Mouse (Mus musculus) urinary bladder, postnatal 36 days (tissue): Measurements from ENCODE around the gene Rae1.

ENCODE experiments used
- DNase-seq, 2 experiments: peaks; one replicate each; pipeline ENCODE4 v3.0.0; 2022; ENCODE audit warnings: low spot score in 2 of 2, mixed read lengths in 1 of 2

Gene Rae1

DNA sequence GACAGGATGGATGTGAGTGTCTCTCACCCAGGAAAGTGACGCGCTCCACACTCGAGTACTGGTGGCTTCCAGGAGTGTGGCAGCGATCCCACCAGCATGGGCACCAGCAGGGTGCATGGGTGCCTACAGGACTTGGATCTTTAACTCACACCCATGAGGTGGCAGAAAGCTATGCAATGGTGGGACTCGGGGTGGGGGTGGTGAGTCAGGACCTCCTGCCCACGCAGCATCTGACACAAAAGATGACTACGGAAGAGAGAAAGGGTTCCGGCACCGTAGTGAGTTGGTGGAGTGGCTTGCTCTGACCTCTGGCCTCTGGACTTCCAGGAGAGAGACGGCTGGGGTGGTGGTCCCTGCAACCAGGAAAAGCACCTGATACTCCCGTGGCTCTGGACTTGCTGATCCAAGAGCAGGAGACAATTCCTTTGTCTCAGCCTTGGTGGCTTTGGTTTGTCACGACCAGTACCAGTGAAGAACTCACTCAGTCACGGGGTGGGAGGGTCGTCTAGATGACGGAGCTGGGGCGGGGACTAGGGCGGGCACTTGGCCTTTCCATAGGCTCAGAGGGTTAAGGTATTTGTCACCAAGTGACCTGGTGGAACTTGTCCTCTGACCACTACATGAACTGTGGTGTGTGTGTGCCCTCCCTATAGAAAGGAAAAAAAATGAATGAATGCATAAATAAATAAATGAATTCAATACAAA is 48.3 kb downstream of the Rae1 start:
- no peak for DNase-seq

DNA sequence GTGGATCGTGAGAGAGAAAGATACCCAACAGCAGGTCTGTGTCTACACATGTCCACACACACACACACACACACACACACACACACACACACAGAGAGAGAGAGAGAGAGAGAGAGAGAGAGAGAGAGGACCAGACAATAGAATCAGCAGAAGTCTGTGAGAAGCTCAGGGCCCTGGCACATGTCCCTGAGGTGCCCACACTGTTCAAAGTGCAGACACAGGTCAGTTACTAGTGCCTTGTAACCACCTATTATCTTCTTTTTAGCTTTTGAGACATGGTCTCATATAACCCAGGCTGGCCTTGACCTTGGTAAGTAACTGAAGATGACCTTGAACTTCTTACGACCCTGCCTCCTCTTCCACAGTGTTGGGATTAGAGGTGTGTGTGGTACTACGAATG is 49.3 kb downstream of the Rae1 start:
- no peak for DNase-seq

DNA sequence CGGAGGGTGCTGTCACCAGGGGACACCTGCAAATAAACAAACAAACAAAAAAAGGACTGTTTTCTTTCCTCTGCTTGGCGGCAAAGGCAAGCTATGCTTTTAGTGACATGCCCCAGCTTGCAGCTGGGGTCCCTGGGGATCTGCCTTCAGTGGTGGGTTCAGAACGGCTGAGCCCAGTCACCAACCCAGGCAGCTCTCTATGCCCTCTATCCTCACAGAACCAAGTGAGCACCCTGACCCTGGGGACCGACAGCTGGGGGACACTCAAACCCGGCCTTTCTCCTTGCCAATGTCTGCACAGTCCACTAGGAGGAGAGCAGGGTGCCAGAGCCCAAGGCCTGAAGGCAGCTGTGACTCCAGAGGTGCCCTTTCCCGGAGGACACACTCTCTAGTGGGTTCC is 49.9 kb downstream of the Rae1 start:
- DNase-seq, result no peak

DNA sequence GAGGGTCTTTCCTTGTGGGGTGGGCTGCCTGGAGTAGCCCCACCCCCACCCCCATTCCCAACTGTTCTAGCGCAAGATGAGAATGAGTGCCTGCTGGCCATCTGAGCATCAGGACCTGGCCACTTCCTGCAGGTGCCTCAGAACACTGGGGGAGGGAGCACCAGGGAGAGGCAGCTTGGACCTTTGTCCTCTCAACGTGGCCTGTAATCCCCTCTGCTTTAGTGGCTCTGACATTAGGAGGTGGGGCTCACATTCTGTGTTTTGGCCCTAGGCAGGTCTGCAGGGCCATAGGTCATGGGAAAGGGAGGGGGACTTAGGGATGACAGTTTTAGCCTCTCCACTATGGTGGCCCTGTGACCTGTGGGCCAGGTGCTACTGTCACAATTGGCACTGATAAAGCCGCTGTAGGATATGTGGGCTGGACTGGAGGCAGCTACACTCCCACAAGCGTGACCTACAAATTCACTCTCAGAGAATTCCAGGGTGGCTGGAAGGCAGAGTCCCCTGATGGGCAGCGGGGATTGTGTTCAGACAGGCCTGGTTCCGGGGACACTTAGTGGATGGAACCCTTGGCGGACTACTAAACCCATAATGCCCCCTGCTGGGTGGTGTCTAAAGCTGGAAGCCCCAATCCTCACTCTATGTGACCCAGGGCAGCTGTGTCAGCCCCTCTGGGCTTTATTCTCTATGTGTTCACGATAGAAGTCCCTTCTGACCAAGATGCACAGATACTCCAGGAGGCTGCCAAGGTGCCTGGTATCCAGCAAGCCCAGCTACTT is 50.9 kb downstream of the Rae1 start:
- DNase-seq, result no peak

DNA sequence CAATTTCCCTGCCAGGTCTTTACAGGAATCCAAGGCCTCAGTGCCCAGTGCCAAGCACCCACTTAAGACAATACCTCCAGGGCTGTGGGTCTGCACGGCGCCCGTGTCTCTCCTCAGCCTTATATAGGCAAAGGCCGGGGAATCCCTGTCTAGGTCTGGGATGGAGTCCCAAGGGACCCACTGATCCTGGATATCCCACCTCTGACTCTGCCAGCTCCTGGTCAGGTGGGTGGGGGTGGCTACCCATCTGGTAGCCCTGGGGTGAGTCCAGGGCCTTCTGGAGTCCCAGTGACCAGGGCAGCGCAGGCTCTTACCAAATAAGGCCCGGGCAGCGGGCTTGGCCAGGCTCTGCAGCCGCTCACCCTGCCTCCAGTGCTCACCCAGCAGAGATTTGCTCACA is 53.0 kb downstream of the Rae1 start:
- no peak for DNase-seq

- DNase-seq, result no peak
Observed at GRCm38 (mm10) chr2:173053846-173054245, 53.9 kb downstream of the Rae1 start.

DNA sequence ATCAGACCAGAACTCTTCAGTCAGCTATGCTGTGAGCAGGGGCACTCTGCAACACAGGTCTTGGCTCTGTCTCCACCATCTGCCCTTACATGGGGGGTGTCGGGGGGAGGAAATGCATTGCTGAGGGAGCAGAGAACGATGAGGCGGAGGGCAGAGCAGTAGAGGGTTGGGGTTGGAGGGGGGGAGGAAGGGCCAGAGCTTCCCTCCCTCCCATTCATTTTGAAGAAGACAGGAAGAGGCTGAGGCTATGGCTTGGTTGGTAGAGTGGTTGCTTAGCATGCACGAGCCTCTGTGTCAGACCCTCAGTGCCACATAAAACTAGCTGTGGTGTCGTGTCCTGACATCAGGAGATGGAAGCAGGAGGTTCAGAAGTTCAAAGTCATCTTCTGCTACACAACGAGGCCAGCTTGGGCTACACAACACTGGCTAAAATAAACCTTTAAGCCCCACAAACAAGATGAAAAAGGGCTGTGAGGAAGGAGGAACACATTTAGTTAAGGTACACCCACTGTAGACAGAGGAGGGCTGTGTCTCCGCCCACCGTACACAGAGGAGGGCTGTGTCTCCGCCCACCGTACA is 56.5 kb downstream of the Rae1 start:
- no peak for DNase-seq

DNA sequence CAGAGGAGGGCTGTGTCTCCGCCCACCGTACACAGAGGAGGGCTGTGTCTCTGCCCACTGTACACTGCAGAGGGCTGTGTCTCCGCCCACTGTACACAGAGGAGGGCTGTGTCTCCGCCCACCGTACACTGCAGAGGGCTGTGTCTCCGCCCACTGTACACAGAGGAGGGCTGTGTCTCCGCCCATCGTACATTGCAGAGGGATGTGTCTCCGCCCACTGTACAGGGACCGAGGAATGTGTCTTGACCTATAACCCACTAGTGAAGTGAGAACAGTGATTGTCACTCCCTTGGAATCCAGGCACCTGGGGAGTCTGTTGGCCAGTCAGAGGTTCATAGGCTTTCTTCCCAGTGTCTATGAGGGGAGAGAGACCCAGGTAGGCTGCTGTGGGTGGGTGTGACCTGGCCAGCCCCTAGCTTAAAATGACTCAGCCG is 57.0 kb downstream of the Rae1 start:
- DNase-seq, result no peak

DNA sequence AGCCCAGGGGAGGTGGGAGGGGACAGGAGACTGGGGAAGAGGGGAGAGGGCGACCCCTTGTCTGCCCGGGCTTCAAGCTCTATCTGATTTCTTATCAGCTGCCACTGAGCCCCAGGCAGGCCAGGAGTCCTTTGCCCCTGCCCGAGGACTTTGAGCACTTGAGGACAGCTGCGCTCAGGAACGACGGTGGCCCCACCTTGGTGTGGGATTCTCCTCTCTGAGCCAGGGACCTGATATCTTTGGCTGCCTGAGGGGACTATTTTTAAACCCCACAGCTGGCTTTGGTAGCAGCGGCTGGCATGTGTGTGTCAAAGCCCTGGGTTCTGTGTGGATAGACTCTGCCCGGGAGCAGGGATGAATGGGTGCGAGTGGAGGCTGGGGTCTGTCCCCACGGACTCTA is 57.7 kb downstream of the Rae1 start:
- no peak for DNase-seq

GRCm38 (mm10) chr2:173058263-173058662 is 58.3 kb downstream of the Rae1 start:
- DNase-seq, result no peak

DNA sequence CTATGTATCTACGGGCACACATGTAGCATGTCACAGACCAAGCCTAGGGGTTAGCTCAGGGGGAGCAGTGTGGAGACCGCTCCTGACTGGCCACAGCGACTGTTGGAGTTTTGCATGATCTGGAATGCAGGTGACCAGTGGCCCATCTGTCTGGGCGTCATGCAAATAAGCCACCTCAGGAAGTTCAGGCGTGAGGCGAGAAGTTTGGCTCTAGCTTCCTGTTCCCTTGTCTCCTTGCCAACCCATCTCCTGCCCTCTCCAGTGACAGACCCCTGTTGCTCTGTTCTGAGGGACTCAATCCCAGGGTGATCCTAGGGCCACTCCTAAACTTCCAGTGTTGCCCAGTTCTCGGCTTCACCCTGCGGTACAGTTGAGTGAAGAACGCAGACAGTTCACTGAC is 60.5 kb downstream of the Rae1 start:
- DNase-seq, result no peak

- DNase-seq, result no peak
Observed at GRCm38 (mm10) chr2:173061443-173062351, 61.8 kb downstream of the Rae1 start.

DNA sequence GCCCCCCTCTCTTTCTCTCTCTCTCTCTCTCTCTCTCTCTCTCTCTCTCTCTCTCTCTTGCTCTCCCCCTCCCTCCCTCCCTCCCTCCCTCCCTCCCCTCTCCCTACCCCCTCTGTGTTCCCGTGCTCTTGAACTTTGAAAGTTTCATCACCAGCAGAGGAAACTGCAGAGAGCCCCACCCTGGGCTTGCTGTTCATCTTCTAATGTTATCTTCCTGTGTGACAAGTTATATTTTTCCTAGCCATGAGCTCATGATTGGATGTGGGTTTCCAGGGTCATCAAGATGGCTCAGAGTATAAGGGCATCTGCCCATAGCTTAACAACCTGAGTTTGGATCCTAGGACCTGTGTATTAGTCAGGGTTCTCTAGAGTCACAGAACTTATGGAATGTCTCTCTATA is 63.3 kb downstream of the Rae1 start:
- no peak for DNase-seq

- no peak for DNase-seq
Observed at GRCm38 (mm10) chr2:173064864-173065263, 64.9 kb downstream of the Rae1 start.
